Mouse (Mus musculus): ENCODE data around the gene Gpr176.
"Not testable (repeated sequence)": the region's sequence is repeated elsewhere in the genome, so short reads cannot be mapped to it uniquely, and the experiment has no call there.

Gene Gpr176

DNA sequence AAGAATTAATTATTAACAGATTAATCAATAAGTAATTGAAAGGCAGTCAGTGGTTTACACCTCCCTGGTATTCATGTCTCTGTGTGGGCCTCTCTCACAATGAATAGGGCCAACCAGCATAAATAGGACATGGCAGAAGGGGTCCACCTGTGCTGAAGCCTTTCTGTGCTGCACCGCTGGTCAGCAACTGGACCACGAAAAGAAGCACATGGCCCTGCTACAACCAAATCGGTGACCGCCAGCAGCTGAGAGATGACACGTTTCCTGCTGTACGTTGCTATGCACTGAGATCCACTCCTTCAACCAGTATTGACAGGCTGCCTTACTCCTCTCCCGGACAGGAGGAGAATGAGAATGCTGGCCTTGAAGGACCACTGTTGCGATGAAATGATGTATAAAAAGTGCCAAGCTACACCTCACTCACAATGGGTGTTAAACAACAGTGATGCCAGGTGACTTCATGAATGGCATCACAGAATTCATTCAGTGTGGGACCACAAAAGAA lies 72.1 kb downstream of the Gpr176 start:
- DNase-seq (ENCODE audit: low spot score), result no peak

DNA sequence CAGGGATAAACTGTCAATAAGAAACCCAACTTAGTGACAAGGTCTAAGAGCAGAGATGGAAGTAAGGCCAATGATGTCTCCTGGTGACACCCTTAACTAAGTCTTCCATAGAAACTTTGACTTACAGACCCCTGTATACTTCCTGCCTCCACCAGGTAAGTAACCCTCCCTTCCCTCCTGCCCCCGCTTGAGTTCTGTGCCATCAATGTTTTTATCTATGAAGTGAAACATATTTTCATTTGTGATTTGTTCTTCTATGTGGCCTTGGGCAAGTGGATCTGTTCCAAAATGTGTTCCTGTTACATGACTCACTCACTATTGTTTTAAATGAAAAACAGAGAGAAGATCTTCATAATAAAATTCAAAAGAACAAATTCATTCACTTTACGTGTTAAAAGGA lies 73.2 kb downstream of the Gpr176 start:
- no peak for DNase-seq (ENCODE audit: low spot score)

DNA sequence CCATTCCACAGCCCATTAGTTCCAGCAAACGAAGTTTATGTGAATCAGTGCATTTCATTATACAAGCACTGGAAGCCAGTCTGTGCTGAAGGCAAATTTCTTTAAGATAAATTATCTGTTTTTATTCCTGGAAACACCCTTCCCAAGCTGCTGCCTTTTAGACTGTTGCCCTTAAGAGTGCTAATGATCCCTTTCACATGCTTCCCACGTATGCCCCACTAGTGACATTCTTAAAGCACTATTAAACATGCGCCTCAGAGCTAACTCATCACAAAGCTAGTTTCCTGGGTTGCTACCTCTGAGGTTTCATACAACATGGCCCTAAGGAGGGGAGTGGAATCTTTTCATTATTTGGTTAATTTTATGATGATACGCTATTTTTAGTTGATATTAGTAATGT lies 74.6 kb downstream of the Gpr176 start:
- no peak for DNase-seq (ENCODE audit: low spot score)

DNA sequence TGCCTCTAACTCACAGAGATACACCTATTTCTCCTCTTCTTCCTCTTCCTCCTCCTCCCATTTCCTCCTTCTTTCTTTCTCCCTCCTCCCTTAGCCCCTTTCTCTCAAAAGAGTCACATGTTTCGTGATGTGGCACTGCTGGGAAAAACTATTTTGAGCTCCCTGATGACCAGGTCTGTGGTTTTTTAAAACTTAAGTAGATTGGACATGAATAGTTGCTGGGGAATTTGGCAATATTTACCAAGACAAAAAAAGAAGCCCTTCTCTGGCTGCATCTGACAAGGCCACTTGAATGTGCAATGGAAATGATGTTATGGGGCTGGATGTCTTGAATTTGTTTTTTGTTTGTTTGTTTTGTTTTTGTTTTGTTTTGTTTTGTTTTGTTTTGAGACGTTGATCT lies 75.3 kb downstream of the Gpr176 start:
- no peak for DNase-seq (ENCODE audit: low spot score)

DNA sequence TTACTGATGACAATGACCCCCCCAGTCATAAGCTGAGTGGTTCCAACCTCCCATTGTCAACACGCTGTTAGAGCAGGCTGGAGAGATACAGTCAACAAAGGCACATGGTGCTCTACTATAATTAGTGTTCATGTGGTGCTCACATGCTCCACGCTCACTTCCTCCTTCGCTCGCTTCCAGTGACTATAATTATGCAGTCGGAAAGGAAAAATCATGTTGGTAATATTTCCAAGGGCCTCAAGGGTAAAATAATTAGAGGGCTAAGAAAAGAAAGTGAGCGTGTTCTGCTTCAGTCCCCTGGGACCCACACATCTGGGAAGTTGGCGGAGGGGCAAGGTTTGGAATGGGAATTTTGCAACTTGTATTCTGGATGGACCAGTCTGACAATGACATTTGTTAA lies 77.7 kb downstream of the Gpr176 start:
- DNase-seq (ENCODE audit: low spot score), result no peak

DNA sequence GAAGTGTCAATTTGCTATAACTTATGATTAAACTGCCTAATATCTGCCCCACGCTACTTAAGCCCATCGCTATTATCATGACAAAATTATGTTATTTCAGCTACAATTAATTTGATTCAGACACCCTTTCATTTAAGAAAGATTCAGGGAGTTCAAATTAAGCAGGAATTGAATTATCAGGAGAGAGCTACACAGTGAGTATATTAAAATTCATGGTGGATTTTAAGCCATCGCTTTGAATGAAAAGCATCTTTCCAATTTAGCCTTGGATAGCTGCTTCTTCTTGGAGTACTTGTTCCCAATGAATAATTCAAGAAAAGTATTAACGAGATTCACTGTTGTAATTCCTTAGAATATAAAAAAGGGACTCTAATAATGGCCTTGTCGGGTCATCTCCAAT lies 79.6 kb downstream of the Gpr176 start:
- DNase-seq (ENCODE audit: low spot score), result no peak

DNA sequence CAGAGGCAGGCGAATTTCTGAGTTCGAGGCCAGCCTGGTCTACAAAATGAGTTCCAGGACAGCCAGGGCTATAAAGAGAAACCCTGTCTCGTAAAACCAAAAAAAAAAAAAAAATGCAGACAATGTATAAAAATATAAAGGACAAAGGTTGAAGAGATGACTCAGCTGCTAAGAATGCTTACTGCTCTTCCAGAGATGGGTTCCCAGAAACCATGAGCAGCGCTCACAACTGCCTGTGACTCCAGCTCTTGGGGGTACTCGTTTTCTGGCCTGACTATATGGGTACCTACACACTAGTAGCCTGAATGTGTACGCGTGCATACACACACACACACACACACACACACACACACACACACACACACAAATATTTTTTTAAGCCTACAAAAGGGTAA lies 84.2 kb downstream of the Gpr176 start:
- DNase-seq (ENCODE audit: low spot score), result not testable (repeated sequence)

DNA sequence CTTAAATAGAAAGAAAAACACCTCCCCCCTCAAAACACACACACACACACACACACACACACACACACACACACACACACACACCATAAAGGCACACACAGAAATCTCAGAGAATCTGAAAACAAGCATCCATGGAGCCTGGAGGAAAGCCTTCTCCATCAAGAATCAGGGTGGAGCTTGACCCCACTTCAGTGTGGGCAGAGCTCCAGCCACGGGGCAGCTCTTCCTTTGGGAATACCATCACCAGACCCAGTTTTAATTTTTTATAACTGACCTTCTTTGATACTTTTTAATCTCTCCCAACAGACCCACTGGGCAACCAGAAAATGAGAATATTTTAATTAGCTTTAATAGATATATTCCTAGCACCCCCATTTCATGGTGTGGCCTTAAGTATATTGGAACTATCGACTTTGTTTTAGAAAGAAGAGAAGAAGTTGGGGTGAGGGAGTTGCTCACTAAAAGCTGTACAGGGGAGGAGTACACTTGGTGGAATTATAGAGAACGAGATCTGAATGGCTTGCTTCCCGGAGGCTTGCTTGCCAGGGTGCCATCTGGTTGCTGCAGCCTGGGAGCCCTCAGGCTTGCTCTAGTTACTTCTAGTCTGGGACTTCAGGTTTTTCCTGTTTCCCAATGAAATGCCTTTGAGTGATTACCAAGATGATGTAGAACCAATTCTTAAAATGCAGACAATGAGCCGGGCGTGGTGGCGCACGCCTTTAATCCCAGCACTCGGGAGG lies 84.7 kb downstream of the Gpr176 start:
- DNase-seq (ENCODE audit: low spot score), result no peak

DNA sequence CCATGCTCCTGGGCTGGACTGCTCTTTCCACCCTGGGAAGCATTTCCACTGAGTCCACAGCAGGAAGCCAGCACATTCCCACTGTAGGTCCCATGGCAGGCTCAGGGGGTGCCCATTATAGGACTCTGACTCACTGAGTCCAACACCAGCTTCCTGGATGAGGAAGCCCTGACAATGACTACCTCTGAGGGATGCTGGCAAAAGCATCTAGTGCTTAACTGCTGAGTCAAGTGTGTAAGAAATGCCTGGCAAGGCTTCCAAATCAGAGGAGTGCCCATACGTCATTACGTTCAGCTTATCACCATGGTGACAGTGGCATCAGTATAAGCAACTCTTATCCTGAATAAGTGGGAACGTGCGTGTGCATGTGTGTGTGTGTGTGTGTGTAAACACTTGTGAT lies 85.5 kb downstream of the Gpr176 start:
- no peak for DNase-seq (ENCODE audit: low spot score)

DNA sequence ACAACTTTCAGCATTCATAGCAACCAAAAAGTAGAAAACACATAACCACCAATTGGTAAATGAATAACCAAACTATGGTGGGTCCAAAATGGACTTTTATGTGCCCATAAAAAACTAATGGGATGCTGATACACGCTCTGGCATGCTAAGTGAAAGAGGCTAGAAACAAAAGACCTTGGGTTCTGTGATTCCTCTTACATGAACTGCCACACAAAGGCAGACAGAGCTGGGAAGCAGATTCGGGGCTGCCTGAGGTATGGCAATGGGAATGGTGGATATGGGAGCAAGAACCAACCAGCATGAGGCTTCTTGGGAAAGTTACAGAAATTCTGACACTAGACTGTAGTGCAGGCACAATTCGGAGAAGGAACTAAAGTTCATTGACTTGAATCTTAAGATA lies 90.8 kb downstream of the Gpr176 start:
- no peak for DNase-seq (ENCODE audit: low spot score)

DNA sequence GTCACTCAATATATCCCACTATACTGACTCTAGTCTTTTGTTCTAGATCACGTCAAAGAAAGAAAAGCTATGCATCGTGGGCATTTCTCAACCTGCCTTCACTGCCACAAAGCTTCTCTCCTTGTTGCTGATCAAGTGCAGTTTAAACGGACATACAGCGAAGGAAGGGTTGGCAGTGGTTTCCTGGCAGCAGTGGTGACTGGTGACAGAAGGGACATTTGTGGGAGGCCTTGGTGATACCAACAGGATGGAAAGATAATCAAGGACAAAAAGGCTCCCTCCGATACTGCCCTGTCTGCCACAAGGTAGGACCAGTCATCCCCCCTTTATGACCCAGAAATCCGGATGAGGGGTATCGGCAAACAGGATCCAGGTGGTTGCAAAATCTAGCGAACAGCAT lies 95.0 kb downstream of the Gpr176 start:
- no peak for DNase-seq (ENCODE audit: low spot score)

DNA sequence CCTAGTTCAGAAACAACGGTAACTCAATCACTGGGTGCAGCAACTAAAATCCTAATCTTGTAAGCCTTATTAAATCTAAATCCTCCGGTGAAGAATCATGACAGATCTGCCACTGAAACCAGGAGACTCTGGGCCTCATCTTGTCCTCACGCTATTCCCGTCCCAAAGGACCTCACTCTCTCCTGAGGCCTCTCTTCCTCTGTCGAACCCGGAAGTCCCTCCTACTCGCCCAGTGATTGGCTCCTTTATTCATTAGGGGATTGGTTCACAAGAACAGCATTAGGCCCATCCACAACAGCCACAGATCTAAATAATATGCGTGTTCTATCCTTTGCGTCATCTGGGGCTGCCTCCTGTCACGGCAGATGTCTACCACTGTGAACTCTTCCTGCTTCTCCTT lies 101.6 kb downstream of the Gpr176 start:
- DNase-seq (ENCODE audit: low spot score), result no peak

DNA sequence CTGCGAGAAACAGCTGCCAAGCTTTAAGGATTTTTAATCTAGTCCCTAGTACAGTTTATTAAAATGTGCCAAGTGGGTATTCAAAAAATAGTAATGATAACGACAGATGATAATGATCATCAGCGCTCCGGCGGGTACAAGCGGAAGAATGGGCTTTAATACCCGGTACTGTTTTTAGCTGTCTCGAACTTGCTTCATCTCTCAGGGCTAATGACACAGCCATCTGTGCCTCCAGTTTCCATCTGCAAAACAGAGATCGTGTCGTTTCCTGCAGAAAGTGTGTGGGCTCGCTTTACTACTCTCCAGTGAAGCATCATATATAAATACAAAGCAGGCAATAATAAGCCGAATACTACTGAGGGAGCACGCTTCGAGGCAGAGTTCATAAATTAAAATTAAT lies 103.0 kb downstream of the Gpr176 start:
- no peak for DNase-seq (ENCODE audit: low spot score)

DNA sequence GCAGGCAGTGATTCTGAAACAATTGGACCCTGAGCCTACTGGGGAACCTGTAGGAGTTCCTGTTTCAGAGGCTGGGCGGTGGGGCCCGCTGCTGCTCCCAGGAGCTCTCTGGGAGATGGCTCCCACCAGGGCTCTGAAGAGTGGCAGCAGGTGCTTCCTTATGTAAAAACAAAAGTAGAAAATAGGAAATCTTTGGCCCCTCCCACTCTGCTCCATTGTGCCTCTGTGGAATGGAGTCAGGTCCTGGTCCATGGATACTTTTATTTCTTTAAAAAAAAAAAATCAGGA lies 109.4 kb downstream of the Gpr176 start:
- DNase-seq (ENCODE audit: low spot score), result no peak

DNA sequence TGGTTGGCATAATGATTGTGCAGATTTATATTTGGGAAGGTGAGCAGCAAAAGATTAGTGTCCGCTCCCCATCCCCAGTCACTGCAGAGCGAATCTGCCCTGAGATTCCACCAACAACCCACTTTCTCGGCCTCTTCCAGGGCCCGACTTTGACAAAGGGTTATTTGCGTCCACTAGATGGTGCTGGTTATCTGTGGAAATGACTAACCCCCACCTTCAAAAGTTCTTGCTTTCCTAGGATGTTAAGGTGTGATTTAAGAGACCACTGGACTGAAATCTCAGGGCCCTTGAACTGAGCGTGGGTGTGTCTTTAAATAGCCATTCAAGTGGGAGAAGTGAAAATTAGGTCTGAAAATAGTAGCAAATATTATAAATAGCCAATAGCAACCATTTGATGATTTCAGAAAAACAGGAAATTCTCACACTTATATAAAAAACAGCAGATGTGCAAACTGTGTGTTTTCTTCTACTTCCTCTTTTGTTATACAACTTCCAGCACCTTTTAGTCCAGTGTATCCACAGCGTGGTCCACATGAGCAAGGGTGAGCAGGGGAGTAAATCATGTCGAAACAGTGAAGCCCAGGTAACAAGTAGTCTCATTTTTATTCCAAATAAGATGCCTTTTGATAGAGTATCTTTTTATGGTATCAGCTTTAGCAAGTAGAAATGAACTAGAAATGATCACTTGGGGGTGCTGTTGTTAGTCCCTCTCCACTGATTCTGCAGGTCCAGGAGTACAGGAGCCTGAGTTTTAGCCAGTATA lies 109.9 kb downstream of the Gpr176 start:
- peak; percentile 36 for DNase-seq (ENCODE audit: low spot score)

DNA sequence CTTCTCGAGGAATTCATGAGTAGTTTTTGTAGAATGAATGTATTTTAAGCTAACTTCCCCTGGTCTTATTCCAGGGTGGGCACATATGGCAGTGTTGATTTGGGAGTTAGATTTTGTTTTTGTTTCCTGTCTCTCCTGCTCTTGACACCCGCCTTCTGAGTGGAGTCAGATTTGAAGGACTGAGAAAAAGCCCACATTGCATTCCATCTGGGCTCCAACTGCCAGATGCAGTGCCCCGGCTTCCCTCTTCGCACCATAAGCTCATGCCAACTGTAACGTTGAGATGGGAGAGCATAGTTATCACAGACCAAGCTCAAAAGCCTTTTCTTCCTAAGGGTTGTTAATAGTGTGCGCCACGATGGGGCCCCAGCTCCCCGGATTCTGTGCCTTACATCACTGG lies 110.5 kb downstream of the Gpr176 start:
- no peak for DNase-seq (ENCODE audit: low spot score)

DNA sequence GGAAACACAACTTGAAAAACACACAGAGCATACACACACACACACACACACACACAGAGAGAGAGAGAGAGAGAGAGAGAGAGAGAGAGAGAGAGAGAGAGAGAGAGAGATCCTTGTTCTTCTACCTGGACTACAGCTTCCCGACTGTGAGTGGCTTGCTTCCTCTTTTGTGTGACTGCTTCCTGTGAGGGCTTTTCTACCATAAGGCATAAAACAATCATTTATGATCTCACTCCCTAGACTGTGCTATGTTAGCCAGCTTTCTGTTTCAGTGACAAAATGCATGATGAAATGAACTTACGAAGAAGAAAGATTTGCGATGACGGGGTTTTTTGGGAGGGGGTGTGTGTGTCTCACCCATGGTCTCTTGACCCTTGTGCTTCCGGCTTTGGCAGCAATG lies 113.5 kb downstream of the Gpr176 start:
- no peak for DNase-seq (ENCODE audit: low spot score)

DNA sequence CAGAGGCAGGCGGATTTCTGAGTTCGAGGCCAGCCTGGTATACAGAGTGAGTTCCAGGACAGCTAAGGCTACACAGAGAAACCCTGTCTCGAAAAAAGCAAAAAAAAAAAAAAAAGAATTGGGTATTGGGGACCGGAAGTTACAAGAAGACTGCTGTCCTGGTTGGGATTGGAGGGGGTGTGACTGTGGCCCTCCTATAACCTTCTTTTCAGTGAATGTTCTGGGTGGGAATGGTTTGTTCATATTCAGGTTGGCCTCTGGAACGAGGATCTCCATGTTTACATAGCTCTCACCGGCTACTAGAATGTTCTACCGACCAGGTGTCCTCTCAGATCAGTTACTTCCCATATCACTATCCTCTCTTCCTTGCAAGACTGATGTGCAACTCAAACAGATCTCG lies 116.1 kb downstream of the Gpr176 start:
- no peak for DNase-seq (ENCODE audit: low spot score)

DNA sequence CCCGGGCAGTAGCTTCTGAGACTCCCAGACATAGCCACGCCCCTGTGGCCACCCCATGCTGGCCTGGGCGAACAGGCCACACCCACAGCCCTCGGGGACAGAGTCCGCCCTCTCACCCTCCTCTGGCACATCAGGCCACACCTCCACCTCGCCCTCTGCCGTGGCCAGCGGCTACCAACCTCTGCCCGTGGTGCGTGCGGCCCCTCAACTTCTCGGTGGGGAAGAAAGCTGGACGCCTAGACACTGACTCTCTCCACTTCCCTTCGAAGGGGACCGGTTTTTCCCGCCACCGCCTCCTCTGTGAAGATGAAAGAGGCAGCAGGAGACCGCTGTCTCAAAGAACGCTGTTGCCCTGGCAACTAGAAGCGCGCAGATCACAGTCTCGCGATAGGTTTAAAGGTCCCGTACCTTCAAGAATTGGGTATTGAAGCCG lies 116.6 kb downstream of the Gpr176 start, which contains the start of gene Fsip1:
Gene Fsip1, minus strand, starts transcription at position 346 of the 433 bp plus-strand sequence.
- DNase-seq (ENCODE audit: low spot score), result peak; percentile 55

DNA sequence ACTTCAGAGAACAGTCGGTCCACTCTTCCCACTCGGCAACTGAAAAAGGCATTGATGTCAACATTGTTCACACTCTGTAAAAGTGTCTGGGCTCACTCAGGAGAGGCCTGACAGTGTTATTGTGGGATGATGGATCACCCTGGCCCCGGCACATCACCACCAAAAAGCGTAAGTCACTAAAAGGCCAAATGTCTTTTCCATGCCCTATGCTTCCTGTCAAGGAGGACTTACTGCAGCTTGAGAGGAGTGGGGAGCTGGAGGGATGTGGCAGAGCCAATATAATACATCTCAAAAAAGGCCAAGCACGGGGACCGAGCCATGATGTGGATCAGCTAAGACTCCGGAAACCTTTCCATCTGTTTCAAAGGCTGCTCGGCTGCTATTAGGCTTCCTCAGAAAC lies 118.7 kb downstream of the Gpr176 start:
- DNase-seq (ENCODE audit: low spot score), result no peak

DNA sequence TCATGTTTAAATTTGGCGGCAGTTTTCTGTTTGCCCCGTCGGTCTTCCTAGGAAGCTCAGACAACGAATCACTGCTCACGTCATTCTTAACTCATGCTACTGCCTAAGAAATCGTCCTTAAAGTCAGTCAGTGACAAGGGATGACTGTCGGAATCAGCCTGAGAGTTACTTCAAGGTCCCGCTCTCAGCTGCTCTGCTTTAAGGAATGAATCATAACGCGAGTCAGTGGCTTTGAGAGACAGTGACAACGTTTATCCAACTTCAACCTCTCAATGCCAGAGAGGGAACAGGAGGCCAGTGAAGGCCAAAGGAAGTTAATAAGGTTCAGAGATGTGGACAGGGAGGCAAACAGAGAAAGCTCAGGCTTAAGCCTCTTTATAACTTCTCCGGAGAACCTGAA lies 124.3 kb downstream of the Gpr176 start:
- no peak for DNase-seq (ENCODE audit: low spot score)

DNA sequence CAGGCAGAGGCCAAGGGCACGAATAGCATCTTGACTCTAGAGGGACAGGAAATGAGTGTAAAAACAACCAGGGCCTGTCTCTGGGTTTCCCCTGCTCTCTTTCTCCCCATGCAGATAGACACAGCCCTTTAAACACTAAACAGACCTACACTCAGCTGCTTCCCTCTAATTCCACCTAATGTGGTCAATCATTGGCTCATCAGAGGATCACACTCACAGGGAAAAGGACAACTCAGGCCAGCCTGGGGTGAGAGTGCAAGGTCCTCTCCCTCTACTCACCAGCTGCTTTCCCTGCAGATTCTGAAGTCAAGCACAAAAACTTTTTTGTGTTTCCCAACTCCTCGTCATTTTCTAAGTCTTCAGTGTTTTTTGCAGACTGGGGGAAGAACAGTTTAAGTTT lies 125.2 kb downstream of the Gpr176 start:
- DNase-seq (ENCODE audit: low spot score), result no peak

DNA sequence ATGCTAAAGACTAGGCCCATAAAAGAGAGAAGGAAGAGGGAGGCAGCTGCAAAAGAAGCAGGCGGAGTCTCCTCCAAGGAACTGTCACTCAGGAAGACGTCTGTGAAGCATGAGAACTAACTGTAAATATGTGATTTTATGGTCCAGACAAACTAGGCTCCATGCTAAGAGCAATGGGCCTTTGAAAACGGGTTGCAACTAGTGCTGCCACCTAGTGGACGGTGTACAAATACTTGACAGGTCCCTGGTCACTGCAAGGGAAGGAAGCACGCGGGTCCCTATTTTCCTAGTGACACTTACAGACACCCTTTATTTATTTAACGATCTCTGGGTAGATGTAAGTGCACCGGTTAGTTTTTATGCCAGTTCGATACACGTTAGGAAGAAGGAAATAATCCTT lies 127.3 kb downstream of the Gpr176 start:
- peak; percentile 65 for DNase-seq (ENCODE audit: low spot score)

DNA sequence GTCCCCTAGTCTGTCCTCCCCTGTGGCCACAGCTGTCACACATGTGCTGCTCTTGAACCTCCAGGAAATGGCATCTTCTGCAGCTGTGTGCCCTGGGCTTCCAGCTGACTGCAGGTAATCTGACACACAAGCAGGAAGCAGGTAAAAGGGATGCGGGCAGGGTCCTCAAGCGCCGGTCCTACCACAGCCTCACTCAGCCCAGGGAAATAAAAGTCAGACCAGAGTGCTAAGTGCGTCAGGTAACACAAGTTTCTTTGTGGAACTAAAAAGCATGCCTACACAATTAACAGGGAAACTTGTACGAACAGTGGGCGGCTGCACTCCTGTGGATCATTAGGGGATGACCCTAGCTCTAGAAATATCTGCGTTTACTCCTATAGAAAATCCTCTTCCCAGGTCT lies 137.0 kb downstream of the Gpr176 start:
- DNase-seq (ENCODE audit: low spot score), result no peak

Measured in ovary, postnatal 14 days (tissue).